Mouse (Mus musculus): ENCODE measurements around the gene P4htm.

- no peak for TF ChIP-seq CTCF (IDR thresholded peaks at IDR 0.05)
- no peak for TF ChIP-seq EP300 (IDR thresholded peaks at IDR 0.05)
These were observed 66.0 kb downstream of the P4htm start for GRCm38 (mm10) chr9:108531496-108531895.
